Mouse (Mus musculus) splenic B cell, adult 2 months (primary cell): ENCODE data around the gene Gm45717.
"Not testable (repeated sequence)": the region's sequence is repeated elsewhere in the genome, so short reads cannot be mapped to it uniquely, and the experiment has no call there.

Experiments
- DNase-seq: peaks from one replicate; pipeline ENCODE4 v3.0.0-alpha.2; 2011; ENCODE audit warnings: low read depth, low spot score
- H3K27me3 ChIP-seq: 2 replicates; pipeline ENCODE4 v1.6.1; 2012; ENCODE audit warnings: mild to moderate bottlenecking, low read length, moderate library complexity, mixed read lengths; ENCODE audit not compliant: control insufficient read depth, poor library complexity, insufficient read depth, severe bottlenecking
- H3K36me3 ChIP-seq: 2 replicates; pipeline ENCODE4 v1.6.1; 2012; ENCODE audit warnings: mild to moderate bottlenecking, low read length, moderate library complexity, mixed read lengths; ENCODE audit not compliant: control insufficient read depth, poor library complexity, insufficient read depth, severe bottlenecking

Gene Gm45717

DNA sequence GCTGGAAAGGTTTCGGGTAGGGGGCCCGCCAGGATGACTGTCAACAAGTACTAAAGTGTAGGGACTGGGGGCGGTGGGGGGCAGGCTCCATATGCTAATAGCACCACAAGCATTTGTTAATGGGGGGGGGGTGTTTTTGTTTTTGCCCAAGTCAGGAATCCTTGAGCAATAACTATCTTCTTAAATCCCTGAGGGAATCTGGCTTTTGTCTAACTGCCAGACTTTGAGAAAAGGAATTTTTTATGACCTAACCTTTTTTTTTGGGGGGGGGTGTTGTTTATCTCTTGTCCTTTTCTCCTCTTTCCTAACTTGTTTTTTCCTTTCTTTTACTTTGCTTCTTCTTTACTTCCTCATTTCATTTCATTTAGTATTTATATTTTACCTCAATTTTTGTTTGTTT lies 19.7 kb upstream of the Gm45717 start:
- Histone ChIP-seq H3K36me3 (no peaks in the 10 kb centered on the region), H3K27me3 (no peaks in the 10 kb centered on the region)
- no peak for DNase-seq

- DNase-seq, result no peak
- Histone ChIP-seq H3K36me3 (no peaks in the 10 kb centered on the region), H3K27me3 (no peaks in the 10 kb centered on the region)
These were observed 19.2 kb upstream of the Gm45717 start for GRCm38 (mm10) chr7:140974940-140975339.

DNA sequence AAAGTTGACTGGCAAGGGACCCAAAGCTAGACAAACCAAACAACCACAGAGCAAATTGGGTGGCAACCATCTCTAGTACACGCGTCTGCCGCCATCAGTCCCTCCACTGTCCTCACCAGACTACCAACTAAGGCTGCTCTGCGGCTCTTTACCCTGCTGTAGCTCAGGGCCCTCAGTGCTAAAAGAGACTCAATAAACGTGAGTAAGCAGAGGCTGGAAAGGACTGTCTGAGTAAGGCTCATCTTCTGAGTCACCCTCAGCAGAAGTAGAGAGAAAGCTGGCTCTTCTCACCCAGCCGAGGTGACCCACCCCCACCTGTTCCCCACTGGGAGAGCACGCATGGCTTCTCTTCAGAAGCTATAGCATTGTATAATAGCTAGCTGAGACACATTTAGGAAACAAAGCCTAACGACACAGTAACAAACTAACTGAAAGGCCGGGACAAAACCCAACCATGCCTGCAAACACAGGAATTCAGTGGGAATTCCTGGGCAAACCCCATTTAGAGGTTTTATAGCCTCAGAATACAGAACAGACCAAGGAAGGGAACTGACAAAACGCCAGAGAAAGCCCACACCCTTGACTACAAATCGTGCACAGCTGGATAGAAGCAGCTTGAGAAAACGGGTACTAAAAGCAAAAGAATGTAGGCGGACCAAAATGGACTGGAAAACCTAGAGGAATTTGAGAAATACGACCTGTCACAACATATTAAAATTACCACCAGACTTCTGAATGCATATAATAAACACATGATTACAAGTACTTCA lies 17.8 kb upstream of the Gm45717 start:
- Histone ChIP-seq H3K36me3 (no peaks in the 10 kb centered on the region), H3K27me3 (no peaks in the 10 kb centered on the region)
- DNase-seq, result no peak

GRCm38 (mm10) chr7:140971479-140972171 lies 15.9 kb upstream of the Gm45717 start:
- H3K36me3 ChIP-seq, result no peaks in the 10 kb centered on the region
- H3K27me3 ChIP-seq, result no peaks in the 10 kb centered on the region
- no peak for DNase-seq

- no peaks in the 10 kb centered on the region for H3K36me3 ChIP-seq
- H3K27me3 ChIP-seq, result no peaks in the 10 kb centered on the region
- no peak for DNase-seq
These were observed 15.2 kb upstream of the Gm45717 start for GRCm38 (mm10) chr7:140970931-140971330.

DNA sequence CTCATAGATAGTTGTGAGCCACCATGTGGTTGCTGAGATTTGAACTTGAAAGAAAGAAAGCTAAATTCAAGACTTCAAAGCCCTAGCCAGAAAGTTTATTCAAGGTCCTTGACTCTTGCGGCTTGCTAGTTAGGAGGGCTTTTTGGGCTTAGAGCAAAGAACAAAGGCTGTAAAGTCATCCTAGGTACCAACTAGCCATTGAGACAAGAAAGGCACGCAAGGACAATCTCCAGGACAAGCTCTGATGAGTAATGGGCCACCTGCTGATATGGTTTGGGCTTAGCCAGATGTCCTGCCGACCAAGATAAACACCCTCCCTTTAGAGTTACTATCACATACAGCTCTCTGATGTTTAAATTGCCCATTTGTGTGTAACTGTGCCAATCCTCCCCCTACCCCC lies 13.0 kb upstream of the Gm45717 start:
- not testable (repeated sequence) for H3K27me3 ChIP-seq

GRCm38 (mm10) chr7:140967862-140968591 lies 12.3 kb upstream of the Gm45717 start:
- H3K36me3 ChIP-seq, result no peaks in the 10 kb centered on the region
- H3K27me3 ChIP-seq, result no peaks in the 10 kb centered on the region
- DNase-seq, result no peak

More for the DNA sequence above, 13.0 kb upstream of the Gm45717 start:
- DNase-seq, H3K36me3 ChIP-seq: not testable (repeated sequence)

DNA sequence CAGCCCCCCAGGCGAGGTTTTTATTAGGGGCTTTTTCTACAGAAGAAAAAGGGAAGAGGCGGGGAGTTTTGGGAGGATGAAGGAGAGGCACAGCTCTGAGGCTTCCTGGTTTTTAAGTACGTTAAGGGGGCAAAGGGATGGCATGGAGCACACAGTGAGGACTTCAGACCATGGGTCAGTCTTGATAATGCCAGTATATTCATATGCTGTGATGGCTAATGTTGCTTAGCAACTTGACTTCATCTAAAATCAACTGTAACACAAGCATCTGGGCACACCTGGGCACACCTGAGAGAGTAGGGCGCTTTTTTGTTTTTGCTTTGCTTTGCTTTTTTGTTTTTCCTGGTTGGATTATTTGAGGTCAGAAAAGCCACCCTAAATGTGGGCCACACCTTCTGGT lies 11.2 kb upstream of the Gm45717 start, which contains the start of gene Ifitm1:
Ifitm1 (plus strand) TSS at position 301 of the 400 bp plus-strand sequence.
- DNase-seq, result no peak
- Histone ChIP-seq H3K36me3 (no peaks in the 10 kb centered on the region), H3K27me3 (no peaks in the 10 kb centered on the region)

DNA sequence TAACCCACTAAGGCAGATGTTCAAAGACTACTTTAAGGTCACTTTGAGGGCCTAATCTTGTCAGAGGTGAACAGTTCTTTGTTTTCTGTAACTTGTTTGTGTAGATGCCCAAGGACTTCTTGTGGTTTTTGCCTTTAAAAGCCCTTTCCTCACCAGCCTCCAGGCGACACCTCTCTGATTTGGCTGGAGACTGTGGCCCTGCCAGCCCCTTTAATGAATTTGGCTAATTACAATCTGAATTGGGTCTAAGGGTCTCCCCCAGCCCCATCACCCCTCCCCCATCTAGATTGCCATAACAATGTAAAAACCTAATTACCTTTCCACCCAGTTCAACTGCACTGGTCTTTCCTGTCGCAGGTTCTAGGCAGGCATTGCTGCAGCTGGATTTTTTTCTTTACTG lies 7.0 kb upstream of the Gm45717 start:
- DNase-seq, result no peak
- Histone ChIP-seq H3K36me3 (no peaks in the 10 kb centered on the region), H3K27me3 (no peaks in the 10 kb centered on the region)

DNA sequence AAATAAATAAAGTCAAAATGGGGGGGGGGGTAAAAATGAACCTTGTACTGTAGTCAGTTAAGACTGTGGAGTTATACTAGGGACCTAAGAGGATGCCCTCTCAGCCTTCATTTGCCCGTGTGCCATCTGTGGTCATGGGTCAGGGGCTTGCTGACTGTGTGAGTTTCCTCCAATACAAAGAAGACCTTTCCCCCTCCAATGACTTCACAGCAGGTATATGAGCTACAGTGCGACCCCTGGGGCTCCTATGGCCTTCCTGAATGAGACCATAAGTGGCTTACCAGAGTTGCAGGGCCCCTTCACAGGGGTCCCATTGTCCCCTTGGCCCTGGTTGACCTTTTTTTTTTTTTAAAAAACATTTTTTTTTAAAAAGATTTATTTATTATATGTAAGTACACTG lies 5.7 kb upstream of the Gm45717 start:
- H3K36me3 ChIP-seq, result no peaks in the 10 kb centered on the region
- DNase-seq, result no peak
- no peaks in the 10 kb centered on the region for H3K27me3 ChIP-seq

GRCm38 (mm10) chr7:140960026-140960425 lies 4.3 kb upstream of the Gm45717 start:
- H3K36me3 ChIP-seq, result no peaks in the 10 kb centered on the region
- no peaks in the 10 kb centered on the region for H3K27me3 ChIP-seq
- DNase-seq, result no peak

DNA sequence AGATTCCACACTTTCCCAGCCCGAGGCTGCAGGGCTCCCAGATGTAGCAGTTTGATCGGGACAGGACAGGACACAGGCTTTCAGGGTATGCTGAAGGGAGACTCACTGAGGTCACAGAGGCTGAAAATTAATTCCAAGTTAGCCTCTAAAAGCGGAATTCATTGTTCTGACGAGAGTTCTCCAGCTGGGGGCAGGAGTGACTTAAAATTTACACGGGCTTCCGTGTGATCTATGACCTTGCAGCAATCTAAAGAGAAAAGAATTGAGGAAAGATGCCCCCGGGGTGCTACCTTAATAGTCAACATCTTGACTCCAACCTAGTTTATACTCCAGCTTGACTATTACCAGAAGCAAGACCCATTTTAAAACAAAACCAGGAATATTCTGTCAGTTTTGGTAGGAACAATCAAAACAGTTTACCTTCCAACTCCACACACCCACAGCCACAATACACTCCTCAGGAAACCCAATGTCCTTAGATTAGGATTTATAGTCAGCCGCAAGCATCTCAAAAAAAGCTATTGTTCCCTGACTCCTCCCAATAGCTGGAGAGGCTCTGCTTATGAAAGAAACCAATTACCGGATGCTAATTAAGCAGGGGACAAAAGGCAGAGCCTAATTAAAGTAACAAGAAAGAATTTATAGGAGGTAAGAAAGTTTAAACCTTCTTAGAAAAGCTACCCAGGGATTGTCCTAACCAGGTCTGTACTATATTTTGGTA lies 3.6 kb upstream of the Gm45717 start:
- no peaks in the 10 kb centered on the region for H3K27me3 ChIP-seq
- DNase-seq, result peak; percentile 64

GRCm38 (mm10) chr7:140956556-140956869 lies 776 bp upstream of the Gm45717 start:
- no peak for DNase-seq
- H3K27me3 ChIP-seq, result no peaks in the 10 kb centered on the region
- H3K36me3 ChIP-seq, result no peaks in the 10 kb centered on the region

More for the DNA sequence above, 3.6 kb upstream of the Gm45717 start:
- no peaks in the 10 kb centered on the region for H3K36me3 ChIP-seq

DNA sequence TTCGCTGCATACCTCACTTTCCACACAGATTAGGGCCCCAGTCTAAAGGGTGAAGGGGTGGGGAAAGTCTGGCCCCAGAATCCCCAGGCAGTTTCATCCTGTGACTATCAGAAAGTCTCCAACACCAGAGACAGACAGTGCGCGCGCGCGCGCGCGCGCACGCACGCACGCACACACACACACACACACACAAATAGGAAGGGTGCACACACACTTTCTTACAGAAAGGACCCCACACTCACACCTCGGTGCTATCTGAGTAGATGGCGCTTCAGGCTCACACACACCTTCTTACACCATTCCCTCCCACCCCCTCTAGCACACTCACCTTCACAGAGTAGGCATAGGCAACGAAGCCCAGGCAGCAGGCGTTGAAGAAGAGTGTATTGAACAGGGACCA lies 395 bp downstream of the Gm45717 start:
- Histone ChIP-seq H3K36me3 (no peaks in the 10 kb centered on the region), H3K27me3 (no peaks in the 10 kb centered on the region)
- no peak for DNase-seq

DNA sequence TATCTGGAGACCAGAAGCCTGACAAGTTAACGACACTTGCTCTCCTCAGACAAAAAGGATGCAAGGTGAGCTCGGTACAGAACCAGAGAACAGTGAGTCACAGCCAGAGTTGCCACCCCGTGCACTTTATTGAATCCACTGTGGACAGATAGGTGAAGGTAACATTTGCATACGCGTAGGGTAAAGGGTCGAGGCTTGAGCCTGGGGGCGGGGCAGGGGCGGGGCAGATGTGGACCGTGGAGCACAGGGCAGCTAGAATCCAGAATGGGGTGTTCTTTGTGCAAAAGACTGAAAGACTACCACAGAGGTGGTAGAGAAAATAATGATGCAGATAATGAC lies 1.0 kb downstream of the Gm45717 start:
- no peaks in the 10 kb centered on the region for H3K36me3 ChIP-seq
- peak; percentile 32 for DNase-seq
- no peaks in the 10 kb centered on the region for H3K27me3 ChIP-seq
